Mouse (Mus musculus): Measurements from ENCODE around the gene Hps4.
"Not testable (repeated sequence)": the region's sequence is repeated elsewhere in the genome, so short reads cannot be mapped to it uniquely, and the experiment has no call there.

Hps4 gene

DNA sequence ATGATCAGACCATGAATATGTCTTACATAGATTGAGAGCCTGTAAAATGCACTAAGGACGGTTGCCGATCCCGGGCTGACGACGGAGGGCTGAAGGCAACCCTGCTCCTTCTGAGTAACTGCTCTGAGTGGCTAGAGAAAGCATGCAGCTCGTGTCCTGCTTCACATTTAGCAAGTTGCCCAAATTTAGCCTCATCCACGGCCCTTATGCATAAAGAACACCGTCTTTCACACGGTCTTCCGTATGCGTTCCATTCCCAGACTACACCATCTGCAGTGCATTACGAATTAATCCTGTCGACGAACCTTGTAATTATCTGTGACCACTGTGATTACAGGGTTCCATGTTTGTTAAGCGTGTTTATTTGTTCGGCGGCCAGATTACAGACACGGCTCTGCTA is 53.2 kb downstream of the Hps4 start:
- no peak for DNase-seq (ENCODE audit: extremely low spot score, low read depth, low spot score)

DNA sequence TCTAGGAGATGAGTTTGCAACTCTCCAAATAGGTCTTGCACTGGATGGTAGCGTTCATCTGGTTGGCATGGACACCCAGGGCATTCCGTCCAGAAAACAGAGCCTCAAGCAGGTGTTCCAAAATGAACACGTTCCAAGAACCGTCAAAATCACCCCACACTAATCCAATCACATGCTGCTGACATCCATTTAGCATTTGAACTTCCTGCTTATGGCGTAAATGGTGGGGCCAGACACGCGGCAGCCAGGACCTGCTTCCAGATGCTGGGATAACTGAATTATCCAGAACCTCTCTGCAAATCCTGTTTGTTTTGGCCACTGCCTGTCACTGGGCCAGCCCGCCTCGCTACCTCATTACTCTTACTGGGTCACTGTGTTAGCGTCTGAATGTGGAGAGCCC is 56.4 kb downstream of the Hps4 start:
- DNase-seq (ENCODE audit: extremely low spot score, low read depth, low spot score): no peak

- DNase-seq (ENCODE audit: extremely low spot score, low read depth, low spot score): no peak
Observed at GRCm38 (mm10) chr5:112402437-112402836, 59.6 kb downstream of the Hps4 start.

- DNase-seq (ENCODE audit: extremely low spot score, low read depth, low spot score): no peak
Observed at GRCm38 (mm10) chr5:112406017-112406416, 63.1 kb downstream of the Hps4 start.

- no peak for DNase-seq (ENCODE audit: extremely low spot score, low read depth, low spot score)
Observed at GRCm38 (mm10) chr5:112409274-112409673, 66.4 kb downstream of the Hps4 start.

DNA sequence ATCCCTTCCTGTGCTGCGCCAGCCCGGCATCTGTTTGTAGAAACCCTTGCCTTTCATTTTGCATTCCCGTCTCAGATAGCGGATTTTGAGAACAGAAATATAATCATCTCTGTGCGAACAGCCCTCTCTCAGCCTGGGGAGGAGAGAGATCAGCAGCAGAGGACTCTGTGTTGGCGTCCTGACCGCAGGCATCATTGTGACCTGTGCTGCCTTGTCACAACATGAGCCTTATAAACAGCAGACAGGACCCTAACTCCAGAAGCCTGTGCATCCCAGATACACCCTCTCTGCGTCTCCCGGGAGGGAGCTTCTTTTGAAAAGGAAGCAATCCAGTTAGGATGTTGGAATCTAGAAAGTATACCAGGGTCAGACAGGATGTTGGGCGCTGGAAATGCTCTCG is 68.2 kb downstream of the Hps4 start:
- no peak for DNase-seq (ENCODE audit: extremely low spot score, low read depth, low spot score)

DNA sequence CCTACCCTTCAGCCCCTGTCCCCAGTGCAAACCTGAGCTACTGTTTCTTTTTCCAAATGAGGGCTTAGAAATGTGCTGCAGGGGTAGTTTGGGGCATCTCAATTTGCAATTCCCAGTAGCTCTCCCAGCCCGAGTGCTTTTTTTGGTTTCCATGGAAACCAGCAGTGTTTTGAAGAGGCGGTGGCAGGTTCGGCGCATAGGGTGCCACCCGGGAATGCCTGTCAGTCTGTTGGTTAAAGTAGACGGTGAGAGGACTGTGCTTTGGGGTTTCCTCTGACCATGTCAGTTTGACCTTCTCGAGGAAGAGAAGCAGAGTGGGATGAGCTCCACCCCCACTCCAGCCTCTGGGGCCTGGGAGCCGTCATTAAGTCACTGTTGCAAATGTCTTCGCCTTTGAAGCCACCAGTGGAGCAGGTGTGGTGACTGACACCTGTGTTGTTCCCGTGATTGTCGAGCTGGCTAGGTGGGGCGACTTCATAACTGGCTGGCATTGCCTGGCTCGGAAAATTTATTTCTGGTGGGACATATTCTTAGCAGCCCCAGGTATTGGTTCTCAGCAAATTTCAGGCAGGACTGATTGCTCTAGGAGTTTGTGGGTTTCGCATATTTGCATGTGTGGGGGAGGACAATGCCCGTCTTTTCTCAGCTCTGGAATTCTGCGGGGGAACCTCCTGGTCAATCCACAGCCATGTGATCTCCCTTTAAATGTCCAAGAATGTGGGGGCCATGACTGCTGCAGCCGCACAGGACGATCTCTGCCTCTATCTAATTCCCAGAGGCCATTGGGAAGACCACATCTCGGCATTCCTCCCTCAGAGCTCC is 68.8 kb downstream of the Hps4 start:
- DNase-seq (ENCODE audit: extremely low spot score, low read depth, low spot score): no peak

GRCm38 (mm10) chr5:112412781-112413180 is 69.9 kb downstream of the Hps4 start:
- not testable (repeated sequence) for DNase-seq (ENCODE audit: extremely low spot score, low read depth, low spot score)

- no peak for DNase-seq (ENCODE audit: extremely low spot score, low read depth, low spot score)
Observed at GRCm38 (mm10) chr5:112416673-112417072, 73.8 kb downstream of the Hps4 start.

- DNase-seq (ENCODE audit: extremely low spot score, low read depth, low spot score): no peak
Observed at GRCm38 (mm10) chr5:112418023-112418422, 75.1 kb downstream of the Hps4 start.

- DNase-seq (ENCODE audit: extremely low spot score, low read depth, low spot score): no peak
Observed at GRCm38 (mm10) chr5:112419535-112419934, 76.7 kb downstream of the Hps4 start.

DNA sequence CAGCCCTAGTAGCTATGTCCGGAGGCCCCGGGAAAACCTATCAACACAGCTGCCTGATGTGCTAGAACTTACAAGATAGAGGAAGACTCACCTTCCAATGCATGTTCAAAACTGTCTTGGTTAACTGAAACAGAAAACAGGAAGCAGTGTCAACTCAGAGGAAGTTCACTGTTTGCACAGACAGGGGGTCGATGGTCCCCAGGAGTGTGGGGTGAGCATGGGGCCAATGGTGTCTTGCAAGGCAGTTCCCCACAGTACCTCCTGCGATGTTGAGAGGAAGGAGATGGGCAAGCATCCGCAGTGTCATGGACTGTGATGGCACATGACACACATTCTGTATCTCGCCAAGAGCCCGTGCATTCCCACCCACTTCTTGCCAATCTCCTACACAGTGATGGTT is 83.8 kb downstream of the Hps4 start:
- DNase-seq (ENCODE audit: extremely low spot score, low read depth, low spot score): no peak

GRCm38 (mm10) chr5:112427283-112427682 is 84.4 kb downstream of the Hps4 start:
- peak; percentile 28 for DNase-seq (ENCODE audit: extremely low spot score, low read depth, low spot score)
